Mouse (Mus musculus) brown adipose tissue, adult 24 weeks (tissue): ENCODE results near the gene Kiss1r. TPM values are rescaled to one million over a fixed set of nuclear protein-coding genes. Genes with fewer than 3 reads are reported as not detected.
"Not testable (repeated sequence)": the region's sequence is repeated elsewhere in the genome, so short reads cannot be mapped to it uniquely, and the experiment has no call there.

Source experiments
- H3K27ac ChIP-seq: fragments of 200-500 bp; replicated peaks from 2 replicates; pipeline ENCODE4 v1.5.1; 2012; ENCODE audit warnings: low read depth, mild to moderate bottlenecking, low read length
- H3K4me1 ChIP-seq: fragments of 200-500 bp; 2 replicates; pipeline ENCODE4 v1.6.1; 2012; ENCODE audit warnings: low read length, mixed read lengths; ENCODE audit not compliant: control insufficient read depth, insufficient read depth, insufficient read length
- H3K4me3 ChIP-seq: fragments of 200-500 bp; 2 replicates; pipeline ENCODE4 v1.5.1; 2012; ENCODE audit warnings: low read depth, mild to moderate bottlenecking, low read length, moderate library complexity; ENCODE audit not compliant: insufficient read depth
- polyA plus RNA-seq: library from polyadenylated mRNA; stranded (reverse); fragments of >200 nt; gene quantifications from 2 replicates; pipeline ENCODE4 v1.2.4, GENCODE M21; 2012; ENCODE audit not compliant: missing spikeins, insufficient read depth, insufficient read length

Kiss1r gene
- polyA plus RNA-seq, 1 experiment: 0.63 TPM

GRCm38 (mm10) chr10:79958140-79958816 is 41.5 kb downstream of the Kiss1r start:
- Histone ChIP-seq H3K27ac (no peak overlapping the region), H3K4me1 (no peaks in the 10 kb centered on the region), H3K4me3 (peak overlapping the region; percentile 21; the same call in 1 of the 2 replicates)

GRCm38 (mm10) chr10:79959412-79959811 is 42.6 kb downstream of the Kiss1r start:
- H3K27ac ChIP-seq, H3K4me3 ChIP-seq, H3K4me1 ChIP-seq: not testable (repeated sequence)

DNA sequence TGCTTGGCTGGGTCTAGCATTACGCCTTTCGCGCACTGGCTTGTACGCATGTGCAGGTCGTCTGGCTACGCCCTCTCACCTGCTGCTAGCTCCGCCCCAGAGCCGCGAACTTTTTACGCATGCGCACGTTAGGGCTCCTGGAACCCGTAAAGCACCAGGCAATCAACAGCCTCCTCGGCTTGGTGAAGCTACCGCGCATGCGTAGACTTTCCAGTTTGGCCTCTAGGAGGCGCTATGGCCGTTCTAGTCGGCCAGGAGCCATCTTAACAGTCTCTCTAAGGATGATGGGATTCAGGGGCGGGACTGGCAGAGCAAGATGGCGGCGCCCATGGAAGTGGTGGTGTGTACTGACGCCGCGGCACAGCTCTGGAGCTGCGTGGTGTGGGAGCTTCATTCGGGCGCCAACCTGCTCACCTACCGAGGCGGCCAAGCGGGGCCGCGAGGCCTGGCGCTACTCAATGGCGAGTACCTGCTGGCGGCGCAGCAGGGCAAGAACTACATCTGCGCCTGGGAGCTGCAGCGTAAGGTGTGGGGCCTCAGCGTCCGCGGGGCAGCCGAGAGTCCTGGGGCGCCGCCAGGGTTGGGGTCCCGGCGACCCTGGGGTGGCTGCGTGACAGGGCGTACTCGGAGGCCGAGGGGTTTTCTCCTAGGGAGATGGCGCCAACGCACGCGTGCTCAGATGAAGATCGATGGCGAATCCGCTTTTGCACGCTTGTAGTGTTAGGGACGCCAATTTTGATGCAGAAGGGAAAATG is 43.3 kb downstream of the Kiss1r start, which contains the start of gene Wdr18:
Gene Wdr18 (plus strand): TSS at position 306 of the 755 bp plus-strand sequence.
- Histone ChIP-seq H3K27ac (no peak within 1 kb of the TSS; the same call in 1 of the 2 replicates), H3K4me1 (no peaks in the 10 kb centered on the region), H3K4me3 (peak within 1 kb of the TSS; percentile 76)

DNA sequence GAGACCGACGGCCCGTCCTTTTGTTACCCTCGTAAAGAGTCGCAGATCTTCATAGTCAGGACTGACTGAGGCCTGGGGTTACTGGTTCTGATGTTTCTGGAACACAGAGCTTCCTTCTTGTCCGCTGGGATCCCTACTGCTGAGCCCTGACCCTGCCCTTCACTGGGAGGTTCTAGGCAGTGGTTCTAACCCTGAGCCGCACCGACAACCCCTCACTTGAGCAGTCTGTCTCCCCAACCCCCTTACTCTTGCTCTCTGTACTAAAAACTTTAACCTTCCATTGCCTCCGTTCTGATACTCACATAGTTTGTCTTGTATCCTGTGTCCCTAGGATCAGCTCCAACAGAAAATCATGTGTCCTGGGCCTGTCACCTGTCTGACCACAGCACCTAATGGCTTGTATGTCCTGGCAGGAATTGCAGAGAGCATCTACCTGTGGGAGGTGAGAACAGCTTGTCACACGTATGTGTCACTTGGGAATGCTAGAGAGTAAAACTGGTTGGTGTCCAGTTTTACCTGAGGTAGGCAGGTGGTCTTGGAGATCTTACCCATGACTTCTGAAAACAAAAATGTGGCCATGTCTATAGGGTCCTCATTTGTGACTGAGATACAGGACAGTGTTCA is 44.0 kb downstream of the Kiss1r start:
- H3K27ac ChIP-seq: no peak overlapping the region
- H3K4me3 ChIP-seq: peak overlapping the region; percentile 76
- H3K4me1 ChIP-seq: no peaks in the 10 kb centered on the region

DNA sequence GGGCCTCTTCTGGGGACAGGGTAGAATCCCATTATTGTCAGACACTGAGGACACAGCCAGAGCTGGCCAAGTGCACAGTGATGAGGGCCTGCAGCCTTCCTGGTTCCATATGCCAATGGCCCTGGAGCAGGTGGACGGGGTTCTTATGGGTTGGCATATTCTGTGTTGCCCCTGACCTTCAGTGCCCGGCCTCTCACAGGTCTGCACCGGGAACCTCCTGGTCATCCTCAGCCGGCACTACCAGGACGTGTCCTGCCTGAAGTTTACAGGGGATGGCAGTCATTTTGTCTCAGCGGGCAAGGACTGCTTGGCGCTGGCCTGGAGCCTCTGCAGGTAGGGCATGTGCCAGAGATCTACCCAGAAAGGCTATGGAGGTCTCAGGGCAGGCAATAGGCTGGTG is 48.0 kb downstream of the Kiss1r start:
- H3K4me3 ChIP-seq: no peak overlapping the region

DNA sequence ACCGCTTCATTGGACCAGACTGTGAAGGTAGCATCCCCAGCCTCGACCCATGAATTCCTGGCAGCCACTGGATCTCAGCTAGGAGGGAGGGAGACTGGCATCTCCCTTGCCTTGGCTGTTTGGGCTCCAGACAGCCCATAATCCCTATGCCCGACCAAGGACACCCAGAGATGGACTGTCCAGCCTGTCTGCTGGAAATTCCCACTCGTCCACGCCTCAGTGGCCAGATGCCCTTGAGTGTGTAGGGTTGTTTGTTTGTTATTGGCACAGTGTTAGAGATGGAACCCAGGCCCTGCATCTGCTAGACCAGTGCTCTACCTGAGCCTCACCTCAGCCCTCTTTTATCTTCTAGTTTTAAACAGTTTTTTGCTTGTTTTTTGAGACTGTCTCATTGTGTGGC is 48.6 kb downstream of the Kiss1r start:
- no peak overlapping the region for H3K27ac ChIP-seq
- H3K4me3 ChIP-seq: no peak overlapping the region

More for the DNA sequence above, 48.0 kb downstream of the Kiss1r start:
- no peak overlapping the region for H3K27ac ChIP-seq
- H3K4me1 ChIP-seq: no peaks in the 10 kb centered on the region

GRCm38 (mm10) chr10:79966886-79967400 is 50.2 kb downstream of the Kiss1r start:
- no peak overlapping the region for H3K4me3 ChIP-seq
- H3K27ac ChIP-seq: no peak overlapping the region
- H3K4me1 ChIP-seq: no peaks in the 10 kb centered on the region

More for the DNA sequence above, 48.6 kb downstream of the Kiss1r start:
- no peaks in the 10 kb centered on the region for H3K4me1 ChIP-seq

- H3K4me3 ChIP-seq: no peak overlapping the region
- no peak overlapping the region for H3K27ac ChIP-seq
- no peaks in the 10 kb centered on the region for H3K4me1 ChIP-seq
These were observed 51.4 kb downstream of the Kiss1r start for GRCm38 (mm10) chr10:79968181-79968580.

- no peak overlapping the region for H3K27ac ChIP-seq
- no peaks in the 10 kb centered on the region for H3K4me1 ChIP-seq
- no peak overlapping the region for H3K4me3 ChIP-seq
These were observed 52.4 kb downstream of the Kiss1r start for GRCm38 (mm10) chr10:79969124-79969568.

- no peak within 1 kb of the TSS for H3K4me3 ChIP-seq
- H3K4me1 ChIP-seq: no peaks in the 10 kb centered on the region
- H3K27ac ChIP-seq: no peak within 1 kb of the TSS
These were observed 53.8 kb downstream of the Kiss1r start, which contains the start of gene Grin3b for GRCm38 (mm10) chr10:79970415-79971182. Grin3b (plus strand) TSS chr10:79970715.

- Histone ChIP-seq H3K4me3 (no peak overlapping the region), H3K27ac (no peak overlapping the region), H3K4me1 (no peaks in the 10 kb centered on the region)
These were observed 54.4 kb downstream of the Kiss1r start for GRCm38 (mm10) chr10:79971183-79971497.

Other genes starting within 250 kb of the Kiss1r start
- gene Tpgs1, start 247.6 kb upstream of the Kiss1r start, polyA plus RNA-seq: 17.0 and 17.6 TPM in 2 replicates
- 181 and 274 TPM in 2 replicates for gene Cdc34, start 234.8 kb upstream of the Kiss1r start, polyA plus RNA-seq
- gene Gzmm, start 228.0 kb upstream of the Kiss1r start, polyA plus RNA-seq: not detected in 2 replicates
- 495 and 669 TPM in 2 replicates for gene Bsg, start 212.5 kb upstream of the Kiss1r start, polyA plus RNA-seq
- 0.52 TPM in 1 of 2 replicates, not detected in the other for gene Hcn2, start 200.3 kb upstream of the Kiss1r start, polyA plus RNA-seq
- gene Polrmt, start 170.4 kb upstream of the Kiss1r start, polyA plus RNA-seq: 20.1 and 32.1 TPM in 2 replicates
- not detected in 2 replicates for gene Fgf22, start 161.9 kb upstream of the Kiss1r start, polyA plus RNA-seq
- 23.3 and 27.2 TPM in 2 replicates for gene Rnf126, start 150.0 kb upstream of the Kiss1r start, polyA plus RNA-seq
- gene Fstl3, start 139.7 kb upstream of the Kiss1r start, polyA plus RNA-seq: 0.96 and 1.3 TPM in 2 replicates
- not detected in 2 replicates for gene Prss57, start 126.0 kb upstream of the Kiss1r start, polyA plus RNA-seq
- 12.4 and 18.7 TPM in 2 replicates for gene Palm, start 123.4 kb upstream of the Kiss1r start, polyA plus RNA-seq
- not detected in 2 replicates for gene Misp, start 96.0 kb upstream of the Kiss1r start, polyA plus RNA-seq
- gene Ptbp1, start 62.5 kb upstream of the Kiss1r start, polyA plus RNA-seq: 45.6 and 50.5 TPM in 2 replicates
- gene Prtn3, start 42.5 kb upstream of the Kiss1r start, polyA plus RNA-seq: 1.4 and 1.7 TPM in 2 replicates
- gene Plppr3, start 42.3 kb upstream of the Kiss1r start, polyA plus RNA-seq: 1.3 TPM in 1 of 2 replicates, not detected in the other
- not detected in 2 replicates for gene Elane, start 30.7 kb upstream of the Kiss1r start, polyA plus RNA-seq
- gene Cfd, start 26.1 kb upstream of the Kiss1r start, polyA plus RNA-seq: 1,172 and 3,758 TPM in 2 replicates
- gene Med16, start 8.0 kb upstream of the Kiss1r start, polyA plus RNA-seq: 11.2 and 12.9 TPM in 2 replicates
- not detected in 2 replicates for gene Gm26602, start 6.1 kb upstream of the Kiss1r start, polyA plus RNA-seq
- 55.0 and 60.7 TPM in 2 replicates for gene R3hdm4, start 4.2 kb downstream of the Kiss1r start, polyA plus RNA-seq
- gene Arid3a, start 10.1 kb downstream of the Kiss1r start, polyA plus RNA-seq: 1.3 and 2.9 TPM in 2 replicates
- gene Wdr18, start 43.2 kb downstream of the Kiss1r start, polyA plus RNA-seq: 25.6 and 44.7 TPM in 2 replicates
- gene Grin3b, start 53.7 kb downstream of the Kiss1r start, polyA plus RNA-seq: not detected in 2 replicates
- 69.8 and 75.4 TPM in 2 replicates for gene Tmem259, start 67.4 kb downstream of the Kiss1r start, polyA plus RNA-seq
- 6.4 and 10.3 TPM in 2 replicates for gene Cnn2, start 71.6 kb downstream of the Kiss1r start, polyA plus RNA-seq
- gene Abca7, start 79.5 kb downstream of the Kiss1r start, polyA plus RNA-seq: 5.1 and 5.4 TPM in 2 replicates
- gene Arhgap45, start 99.7 kb downstream of the Kiss1r start, polyA plus RNA-seq: 1.8 and 2.6 TPM in 2 replicates
- gene Polr2e, start 122.8 kb downstream of the Kiss1r start, polyA plus RNA-seq: 78.3 and 85.8 TPM in 2 replicates
- gene Gpx4, start 130.2 kb downstream of the Kiss1r start, polyA plus RNA-seq: 2,282 and 3,621 TPM in 2 replicates
- 14.3 and 16.2 TPM in 2 replicates for gene Sbno2, start 188.6 kb downstream of the Kiss1r start, polyA plus RNA-seq
- 113 and 121 TPM in 2 replicates for gene Stk11, start 198.8 kb downstream of the Kiss1r start, polyA plus RNA-seq
- 1,146 and 1,395 TPM in 2 replicates for gene Atp5d, start 221.7 kb downstream of the Kiss1r start, polyA plus RNA-seq
- gene Cbarp, start 223.9 kb downstream of the Kiss1r start, polyA plus RNA-seq: 1.1 and 1.5 TPM in 2 replicates
- gene Midn, start 231.3 kb downstream of the Kiss1r start, polyA plus RNA-seq: 25.5 and 31.6 TPM in 2 replicates
- gene Cirbp, start 249.0 kb downstream of the Kiss1r start, polyA plus RNA-seq: 15.1 and 27.5 TPM in 2 replicates